Mouse (Mus musculus) spleen, adult 2 months (tissue): ENCODE measurements around the gene Tesmin. TPM values are rescaled to one million over a fixed set of nuclear protein-coding genes. Genes with fewer than 3 reads are reported as not detected.

Experiments used
- DNase-seq, 2 experiments: peaks; one replicate each; pipeline versions ENCODE4 v3.0.0 to v3.0.0-alpha.2; 2012 to 2021; ENCODE audit warnings: low spot score in 2 of 2, low read depth in 1 of 2
- H3K27ac ChIP-seq: fragments of 200-500 bp; 2 replicates; pipeline ENCODE4 v1.5.1; 2012; ENCODE audit warnings: low read length, inconsistent platforms; ENCODE audit not compliant: insufficient read depth
- H3K27me3 ChIP-seq: fragments of 200-500 bp; 2 replicates; pipeline ENCODE4 v1.6.1; 2012; ENCODE audit warnings: mild to moderate bottlenecking, moderate library complexity, low read length, inconsistent platforms; ENCODE audit not compliant: control insufficient read depth, insufficient read depth
- H3K36me3 ChIP-seq: fragments of 200-500 bp; 2 replicates; pipeline ENCODE4 v1.6.1; 2012; ENCODE audit warnings: mild to moderate bottlenecking, low read length, inconsistent platforms; ENCODE audit not compliant: control insufficient read depth, insufficient read depth
- H3K4me1 ChIP-seq: fragments of 200-500 bp; 2 replicates; pipeline ENCODE4 v1.6.1; 2011; ENCODE audit warnings: inconsistent platforms; ENCODE audit not compliant: control insufficient read depth, insufficient read depth, insufficient read length
- H3K4me3 ChIP-seq: fragments of 200-500 bp; 2 replicates; pipeline ENCODE4 v1.5.1; 2011; ENCODE audit warnings: mild to moderate bottlenecking, inconsistent platforms; ENCODE audit not compliant: insufficient read depth, insufficient read length; ENCODE audit errors: extremely low read depth
- CTCF ChIP-seq: fragments of 200-500 bp; IDR thresholded peaks from 2 replicates; pipeline ENCODE4 v1.5.1; 2011; ENCODE audit warnings: mild to moderate bottlenecking, inconsistent platforms; ENCODE audit not compliant: insufficient read depth, insufficient read length, insufficient replicate concordance; ENCODE audit errors: extremely low read depth
- POLR2A ChIP-seq: fragments of 200-500 bp; IDR thresholded peaks from 2 replicates; pipeline ENCODE4 v1.6.1; 2011; ENCODE audit warnings: low read depth, low read length, inconsistent platforms
- WGBS: fragments of 180-500 bp; shearing (Covaris S2); methylation state at CpG from one replicate; pipeline ENCODE4 v1.1.7; 2018; 5-methylcytosine and 5-hydroxymethylcytosine counted together
- polyA plus RNA-seq: library from polyadenylated mRNA; depleted of rRNA; stranded (reverse); fragments of >200 nt; gene quantifications from 2 replicates; pipeline ENCODE4 v1.2.3, GENCODE M21; 2012

Tesmin gene
- polyA plus RNA-seq, 1 experiment = 0.43 TPM

GRCm38 (mm10) chr19:3368276-3368675 is 20.4 kb upstream of the Tesmin start:
- WGBS = 90% methylated on average over 3 of the region's 3 CpGs
- H3K27me3 ChIP-seq = no peaks in the 10 kb centered on the region
- no peak for DNase-seq
- no peak overlapping the region for H3K27ac ChIP-seq
- TF ChIP-seq POLR2A (no peak), CTCF (no peak)
- H3K36me3 ChIP-seq = peaks cover 47% of the 10 kb centered on the region
- no peak overlapping the region for H3K4me3 ChIP-seq
- H3K4me1 ChIP-seq = no peaks in the 10 kb centered on the region

- no peak for TF ChIP-seq CTCF
- no peak for TF ChIP-seq POLR2A
- no peak for DNase-seq
- no peaks in the 10 kb centered on the region for H3K4me1 ChIP-seq
- 94% methylated on average over 12 of the region's 12 CpGs for WGBS
- H3K4me3 ChIP-seq = no peak overlapping the region
- H3K36me3 ChIP-seq = peaks cover 44% of the 10 kb centered on the region
- no peaks in the 10 kb centered on the region for H3K27me3 ChIP-seq
- H3K27ac ChIP-seq = no peak overlapping the region
Observed at GRCm38 (mm10) chr19:3373380-3373779, 15.3 kb upstream of the Tesmin start.

GRCm38 (mm10) chr19:3374028-3374427 is 14.6 kb upstream of the Tesmin start:
- Histone ChIP-seq H3K36me3 (peaks cover 43% of the 10 kb centered on the region), H3K27me3 (no peaks in the 10 kb centered on the region), H3K4me3 (no peak overlapping the region), H3K27ac (no peak overlapping the region), H3K4me1 (no peaks in the 10 kb centered on the region)
- DNase-seq = no peak
- TF ChIP-seq CTCF (no peak), POLR2A (no peak)
- 78% methylated on average over 2 of the region's 2 CpGs for WGBS

GRCm38 (mm10) chr19:3375945-3376495 is 12.6 kb upstream of the Tesmin start:
- TF ChIP-seq CTCF (no peak), POLR2A (no peak)
- no peaks in the 10 kb centered on the region for H3K4me1 ChIP-seq
- 86% methylated on average over 7 of the region's 7 CpGs for WGBS
- DNase-seq = no peak
- H3K4me3 ChIP-seq = no peak overlapping the region
- no peaks in the 10 kb centered on the region for H3K27me3 ChIP-seq
- peak overlapping the region; percentile 4; the same call in 1 of the 2 replicates for H3K27ac ChIP-seq
- peaks cover 45% of the 10 kb centered on the region for H3K36me3 ChIP-seq

- Histone ChIP-seq H3K27ac (peak overlapping the region; percentile 34), H3K4me3 (no peak overlapping the region), H3K4me1 (no peaks in the 10 kb centered on the region), H3K27me3 (no peaks in the 10 kb centered on the region), H3K36me3 (peaks cover 40% of the 10 kb centered on the region)
- 40% methylated on average over 4 of the region's 4 CpGs for WGBS
- TF ChIP-seq POLR2A (no peak), CTCF (no peak)
- DNase-seq = no peak
Observed at GRCm38 (mm10) chr19:3376966-3377715, 11.5 kb upstream of the Tesmin start.

- DNase-seq = no peak
- peak overlapping the region; percentile 37 for H3K27ac ChIP-seq
- H3K4me3 ChIP-seq = no peak overlapping the region
- WGBS = 89% methylated on average over 3 of the region's 3 CpGs
- H3K4me1 ChIP-seq = no peaks in the 10 kb centered on the region
- TF ChIP-seq POLR2A (no peak), CTCF (no peak)
- H3K27me3 ChIP-seq = no peaks in the 10 kb centered on the region
- H3K36me3 ChIP-seq = peaks cover 44% of the 10 kb centered on the region
Observed at GRCm38 (mm10) chr19:3378614-3379013, 10.0 kb upstream of the Tesmin start.

GRCm38 (mm10) chr19:3388061-3388460 is 596 bp upstream of the Tesmin start:
- no peaks in the 10 kb centered on the region for H3K27me3 ChIP-seq
- WGBS = 71% methylated on average over 6 of the region's 6 CpGs
- peaks cover 11% of the 10 kb centered on the region for H3K36me3 ChIP-seq
- H3K27ac ChIP-seq = no peak overlapping the region
- DNase-seq = no peak
- TF ChIP-seq CTCF (no peak), POLR2A (no peak)
- peaks cover 2% of the 10 kb centered on the region for H3K4me1 ChIP-seq
- H3K4me3 ChIP-seq = no peak overlapping the region
